Mouse (Mus musculus): ENCODE results near the gene Galnt10. TPM values are rescaled to one million over a fixed set of nuclear protein-coding genes. Genes with fewer than 3 reads are reported as not detected.

Galnt10 gene
- polyA plus RNA-seq, 1 experiment from 2014 or later, result 12.3 TPM

GRCm38 (mm10) chr11:57661492-57662229 is 16.4 kb downstream of the Galnt10 start:
- no peak for ATAC-seq
- H3K27ac ChIP-seq (ENCODE audit: low read depth, low read length), result no peak overlapping the region
- no peaks in the 10 kb centered on the region for H3K27me3 ChIP-seq (replicated peaks; ENCODE audit: control insufficient read depth, insufficient read depth, low read length)
- no peaks in the 10 kb centered on the region for H3K9me3 ChIP-seq (ENCODE audit: control insufficient read depth, low read length)
- peaks cover 16% of the 10 kb centered on the region for H3K4me1 ChIP-seq (ENCODE audit: control insufficient read depth, insufficient read depth, low read depth, low read length)
- H3K9ac ChIP-seq (ENCODE audit: low read depth, low read length), result no peak overlapping the region
- WGBS, result 92% methylated on average over 19 of the region's 19 CpGs
- no peak overlapping the region for H3K4me3 ChIP-seq (ENCODE audit: low read length)
- no peak overlapping the region for H3K4me2 ChIP-seq (ENCODE audit: low read length)
- no peaks in the 10 kb centered on the region for H3K36me3 ChIP-seq (ENCODE audit: control insufficient read depth, insufficient read depth, low read length)

- WGBS, result 66% methylated on average over 4 of the region's 4 CpGs
- ATAC-seq, result peak; percentile 51; the same call in 1 of the 2 replicates
- no peak overlapping the region for H3K4me2 ChIP-seq (ENCODE audit: low read length)
Observed at GRCm38 (mm10) chr11:57662231-57662630, 17.0 kb downstream of the Galnt10 start.

DNA sequence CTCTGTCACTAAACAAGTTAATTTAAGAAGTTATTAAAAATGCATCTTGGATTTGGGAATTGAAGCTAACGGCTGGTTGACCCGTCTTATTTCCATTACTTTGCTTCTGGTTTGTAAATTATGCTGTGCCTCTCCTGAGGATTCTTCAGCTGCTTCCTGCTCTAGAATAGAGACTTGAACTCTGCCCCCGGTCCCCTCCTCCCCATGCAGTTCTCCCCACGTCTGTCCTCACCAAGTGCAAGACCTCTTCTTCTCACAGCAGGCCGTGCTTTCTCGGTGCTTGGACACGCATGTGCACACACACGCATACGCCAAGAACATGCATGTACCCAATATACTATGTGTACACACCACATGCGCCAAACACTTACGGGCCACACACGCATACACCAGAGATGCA is 18.0 kb downstream of the Galnt10 start:
- Histone ChIP-seq H3K36me3 (ENCODE audit: control insufficient read depth, insufficient read depth, low read length) (no peaks in the 10 kb centered on the region), H3K4me3 (ENCODE audit: low read length) (no peak overlapping the region), H3K9me3 (ENCODE audit: control insufficient read depth, low read length) (no peaks in the 10 kb centered on the region), H3K4me2 (ENCODE audit: low read length) (no peak overlapping the region), H3K27me3 (replicated peaks; ENCODE audit: control insufficient read depth, insufficient read depth, low read length) (no peaks in the 10 kb centered on the region), H3K4me1 (ENCODE audit: control insufficient read depth, insufficient read depth, low read depth, low read length) (peaks cover 11% of the 10 kb centered on the region), H3K27ac (ENCODE audit: low read depth, low read length) (no peak overlapping the region), H3K9ac (ENCODE audit: low read depth, low read length) (no peak overlapping the region)
- no peak for ATAC-seq
- 77% methylated on average over 12 of the region's 12 CpGs for WGBS

More at GRCm38 (mm10) chr11:57662231-57662630, 17.0 kb downstream of the Galnt10 start:
- H3K4me1 ChIP-seq (ENCODE audit: control insufficient read depth, insufficient read depth, low read depth, low read length), result peaks cover 11% of the 10 kb centered on the region
- no peaks in the 10 kb centered on the region for H3K36me3 ChIP-seq (ENCODE audit: control insufficient read depth, insufficient read depth, low read length)
- no peak overlapping the region for H3K27ac ChIP-seq (ENCODE audit: low read depth, low read length)
- H3K4me3 ChIP-seq (ENCODE audit: low read length), result no peak overlapping the region
- H3K27me3 ChIP-seq (replicated peaks; ENCODE audit: control insufficient read depth, insufficient read depth, low read length), result no peaks in the 10 kb centered on the region
- no peaks in the 10 kb centered on the region for H3K9me3 ChIP-seq (ENCODE audit: control insufficient read depth, low read length)
- no peak overlapping the region for H3K9ac ChIP-seq (ENCODE audit: low read depth, low read length)

DNA sequence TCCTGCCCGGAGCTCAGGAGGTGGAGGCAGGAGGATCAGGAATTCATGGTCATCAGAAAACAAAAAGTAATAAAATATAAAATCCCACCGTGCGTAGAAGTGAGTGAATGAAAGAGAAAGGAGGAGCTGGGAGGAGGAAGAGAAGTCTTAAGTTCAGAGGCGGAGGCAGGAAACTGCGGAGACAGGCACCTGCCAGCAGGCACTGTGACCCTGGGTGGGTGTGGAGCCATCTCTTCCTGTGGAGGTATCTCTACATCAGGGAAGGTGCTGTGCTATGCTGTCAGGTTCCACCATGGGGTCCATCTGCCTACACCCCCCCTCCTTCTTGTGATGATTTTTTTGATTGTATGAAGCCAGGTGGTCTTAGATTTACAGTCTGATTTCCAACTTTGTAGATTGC is 19.5 kb downstream of the Galnt10 start:
- no peak overlapping the region for H3K27ac ChIP-seq (ENCODE audit: low read depth, low read length)
- WGBS, result 84% methylated on average over 5 of the region's 5 CpGs
- H3K4me3 ChIP-seq (ENCODE audit: low read length), result no peak overlapping the region
- H3K9me3 ChIP-seq (ENCODE audit: control insufficient read depth, low read length), result no peaks in the 10 kb centered on the region
- peaks cover 11% of the 10 kb centered on the region for H3K4me1 ChIP-seq (ENCODE audit: control insufficient read depth, insufficient read depth, low read depth, low read length)
- H3K9ac ChIP-seq (ENCODE audit: low read depth, low read length), result no peak overlapping the region
- no peak for ATAC-seq
- no peak overlapping the region for H3K4me2 ChIP-seq (ENCODE audit: low read length)
- no peaks in the 10 kb centered on the region for H3K36me3 ChIP-seq (ENCODE audit: control insufficient read depth, insufficient read depth, low read length)
- no peaks in the 10 kb centered on the region for H3K27me3 ChIP-seq (replicated peaks; ENCODE audit: control insufficient read depth, insufficient read depth, low read length)

GRCm38 (mm10) chr11:57668271-57668670 is 23.0 kb downstream of the Galnt10 start:
- Histone ChIP-seq H3K27me3 (replicated peaks; ENCODE audit: control insufficient read depth, insufficient read depth, low read length) (no peaks in the 10 kb centered on the region), H3K4me3 (ENCODE audit: low read length) (no peak overlapping the region), H3K36me3 (ENCODE audit: control insufficient read depth, insufficient read depth, low read length) (no peaks in the 10 kb centered on the region), H3K4me1 (ENCODE audit: control insufficient read depth, insufficient read depth, low read depth, low read length) (peaks cover under 1% of the 10 kb centered on the region), H3K4me2 (ENCODE audit: low read length) (no peak overlapping the region), H3K9ac (ENCODE audit: low read depth, low read length) (no peak overlapping the region), H3K27ac (ENCODE audit: low read depth, low read length) (no peak overlapping the region), H3K9me3 (ENCODE audit: control insufficient read depth, low read length) (no peaks in the 10 kb centered on the region)
- ATAC-seq, result no peak
- WGBS, result 94% methylated on average over 8 of the region's 8 CpGs

GRCm38 (mm10) chr11:57669522-57669921 is 24.3 kb downstream of the Galnt10 start:
- no peak for ATAC-seq

GRCm38 (mm10) chr11:57671120-57671697 is 26.0 kb downstream of the Galnt10 start:
- no peak overlapping the region for H3K9ac ChIP-seq (ENCODE audit: low read depth, low read length)
- ATAC-seq, result no peak
- H3K27ac ChIP-seq (ENCODE audit: low read depth, low read length), result no peak overlapping the region
- WGBS, result 5% methylated on average over 5 of the region's 5 CpGs
- no peaks in the 10 kb centered on the region for H3K27me3 ChIP-seq (replicated peaks; ENCODE audit: control insufficient read depth, insufficient read depth, low read length)
- no peaks in the 10 kb centered on the region for H3K9me3 ChIP-seq (ENCODE audit: control insufficient read depth, low read length)
- no peak overlapping the region for H3K4me3 ChIP-seq (ENCODE audit: low read length)
- H3K4me2 ChIP-seq (ENCODE audit: low read length), result no peak overlapping the region
- H3K4me1 ChIP-seq (ENCODE audit: control insufficient read depth, insufficient read depth, low read depth, low read length), result no peaks in the 10 kb centered on the region
- H3K36me3 ChIP-seq (ENCODE audit: control insufficient read depth, insufficient read depth, low read length), result no peaks in the 10 kb centered on the region

More at GRCm38 (mm10) chr11:57669522-57669921, 24.3 kb downstream of the Galnt10 start:
- Histone ChIP-seq H3K9me3 (ENCODE audit: control insufficient read depth, low read length) (no peaks in the 10 kb centered on the region), H3K4me2 (ENCODE audit: low read length) (no peak overlapping the region), H3K27me3 (replicated peaks; ENCODE audit: control insufficient read depth, insufficient read depth, low read length) (no peaks in the 10 kb centered on the region), H3K4me3 (ENCODE audit: low read length) (no peak overlapping the region), H3K4me1 (ENCODE audit: control insufficient read depth, insufficient read depth, low read depth, low read length) (no peaks in the 10 kb centered on the region), H3K36me3 (ENCODE audit: control insufficient read depth, insufficient read depth, low read length) (no peaks in the 10 kb centered on the region), H3K9ac (ENCODE audit: low read depth, low read length) (no peak overlapping the region), H3K27ac (ENCODE audit: low read depth, low read length) (no peak overlapping the region)
- WGBS, result 83% methylated on average over 6 of the region's 6 CpGs

DNA sequence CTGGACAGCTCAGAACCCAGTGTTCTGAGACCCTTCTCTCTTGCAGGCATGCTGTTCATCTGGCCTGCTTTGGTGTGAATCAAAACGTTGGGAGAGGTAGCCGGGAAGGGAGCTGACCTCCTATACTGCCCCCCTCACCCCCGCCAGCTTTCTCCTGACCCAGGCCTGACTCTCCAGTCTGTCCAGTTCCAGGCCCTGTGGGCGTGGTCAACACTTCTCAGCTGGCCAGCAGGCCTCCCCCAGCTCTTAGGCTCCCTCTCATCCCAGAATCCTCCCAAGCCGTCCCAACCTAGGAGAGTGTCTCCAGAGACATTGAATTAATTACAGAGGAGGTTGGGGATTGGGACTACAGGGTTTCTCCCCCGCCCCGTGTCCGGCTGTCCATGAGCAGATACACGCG is 26.6 kb downstream of the Galnt10 start:
- no peak overlapping the region for H3K4me2 ChIP-seq (ENCODE audit: low read length)
- H3K27me3 ChIP-seq (replicated peaks; ENCODE audit: control insufficient read depth, insufficient read depth, low read length), result no peaks in the 10 kb centered on the region
- H3K9me3 ChIP-seq (ENCODE audit: control insufficient read depth, low read length), result no peaks in the 10 kb centered on the region
- no peak overlapping the region for H3K9ac ChIP-seq (ENCODE audit: low read depth, low read length)
- H3K36me3 ChIP-seq (ENCODE audit: control insufficient read depth, insufficient read depth, low read length), result no peaks in the 10 kb centered on the region
- H3K4me3 ChIP-seq (ENCODE audit: low read length), result no peak overlapping the region
- H3K27ac ChIP-seq (ENCODE audit: low read depth, low read length), result no peak overlapping the region
- no peak for ATAC-seq
- H3K4me1 ChIP-seq (ENCODE audit: control insufficient read depth, insufficient read depth, low read depth, low read length), result no peaks in the 10 kb centered on the region
- 65% methylated on average over 9 of the region's 10 CpGs for WGBS

GRCm38 (mm10) chr11:57672995-57673394 is 27.8 kb downstream of the Galnt10 start:
- ATAC-seq, result no peak
- no peak overlapping the region for H3K9ac ChIP-seq (ENCODE audit: low read depth, low read length)
- H3K36me3 ChIP-seq (ENCODE audit: control insufficient read depth, insufficient read depth, low read length), result no peaks in the 10 kb centered on the region
- H3K4me1 ChIP-seq (ENCODE audit: control insufficient read depth, insufficient read depth, low read depth, low read length), result no peaks in the 10 kb centered on the region
- H3K9me3 ChIP-seq (ENCODE audit: control insufficient read depth, low read length), result no peaks in the 10 kb centered on the region
- no peaks in the 10 kb centered on the region for H3K27me3 ChIP-seq (replicated peaks; ENCODE audit: control insufficient read depth, insufficient read depth, low read length)
- WGBS, result 93% methylated on average over 9 of the region's 9 CpGs
- no peak overlapping the region for H3K4me2 ChIP-seq (ENCODE audit: low read length)
- no peak overlapping the region for H3K27ac ChIP-seq (ENCODE audit: low read depth, low read length)
- H3K4me3 ChIP-seq (ENCODE audit: low read length), result no peak overlapping the region
